Mouse (Mus musculus): ENCODE measurements at regions not wholly inside any gene's neighbourhood (a gene's known extent, or its start where the extent isn't known, plus 50 kb on each side); places are given as distances from the start of the nearest gene placed in this dataset.

GRCm38 (mm10) chr6:50942696-50943095, 288.5 kb upstream of the Npvf start:
- TF ChIP-seq POLR2A (IDR thresholded peaks at IDR 0.05; ENCODE audit: low read depth, low read length), result no peak
- TF ChIP-seq CTCF (conservative IDR thresholded peaks at IDR 0.05; ENCODE audit: insufficient read depth, insufficient read length, low read depth, low read length), result no peak

Data from kidney, adult 2 months (tissue).